Mouse (Mus musculus) gastrocnemius, postnatal 36 days (tissue): ENCODE data around the gene Smim10l1. TPM values are rescaled to one million over a fixed set of nuclear protein-coding genes. Genes with fewer than 3 reads are reported as not detected.

Experiments used
- DNase-seq, 2 experiments: peaks; one replicate each; pipeline ENCODE4 v3.0.0; 2022
- intact Hi-C: fragments of 180-260 bp; cut with DNase I; formaldehyde crosslinking; loops from one replicate; pipeline ENCODE4 v1.15.1; 2025
- long read RNA-seq, 2 experiments: library from polyadenylated mRNA; stranded (forward); transcript quantifications; one replicate each; pipeline ENCODE4 v2.0.0; 2021
- total RNA-seq, 2 experiments: library from RNA; stranded (reverse); gene quantifications; 2 replicates each; pipeline ENCODE4 v1.2.3; 2021

Smim10l1 gene
- total RNA-seq, result 100 to 1,000 TPM; 111 to 129 TPM
- long read RNA-seq, experiment 1, transcript Smim10l1-201 (1 exons, 2,842 nt), result major isoform, 198 of 205 reads
- long read RNA-seq, experiment 1, partial matches to known transcripts, result 0 of 205 reads
- long read RNA-seq, experiment 1, other reads (novel, unspliced or antisense), result 3 of 205 reads
- long read RNA-seq, experiment 2, transcript Smim10l1-201 (1 exons, 2,842 nt), result major isoform, 289 of 296 reads
- long read RNA-seq, experiment 2, partial matches to known transcripts, result 1 of 296 reads
- long read RNA-seq, experiment 2, other reads (novel, unspliced or antisense), result 3 of 296 reads

DNA sequence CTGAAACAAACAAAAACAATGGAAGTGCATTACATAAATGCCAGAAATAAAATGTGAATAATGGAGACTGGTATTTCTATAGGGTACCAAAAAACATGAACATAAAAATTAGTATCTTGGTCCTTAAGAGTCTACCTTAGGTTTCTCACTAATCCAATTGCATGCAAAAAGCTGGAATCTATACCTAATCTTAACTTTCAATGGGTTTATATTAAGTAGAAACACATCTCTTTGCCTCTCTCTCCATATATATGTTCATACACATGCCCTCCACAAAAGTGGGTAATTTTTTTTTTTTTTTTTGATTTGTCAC, at the start of gene Smim10l1:
Gene Smim10l1 (plus strand): TSS at position 301 of the 313 bp plus-strand sequence.
- intact Hi-C loops, result no loop called here

DNA sequence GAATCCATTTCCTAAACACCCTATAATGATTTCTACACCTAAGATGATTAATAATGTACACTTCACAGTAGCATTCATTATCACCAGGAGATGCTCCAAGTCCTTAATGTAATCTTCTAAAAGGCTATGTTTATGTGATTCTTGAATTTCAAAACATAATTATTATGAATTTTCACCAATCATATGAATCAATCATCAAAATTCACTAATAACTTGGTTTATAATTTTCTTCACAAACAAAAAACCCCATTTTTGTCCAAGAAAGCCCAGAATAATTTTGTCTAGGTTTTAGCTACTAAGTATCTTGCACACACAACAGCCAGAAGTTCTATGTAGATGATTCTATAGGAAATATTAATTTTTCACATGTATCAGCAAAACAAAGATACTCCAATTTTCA, 49.0 kb upstream of the Smim10l1 start, which contains the start of gene Tas2r140:
Gene Tas2r140 (minus strand): TSS at position 101 of the 400 bp plus-strand sequence.
- intact Hi-C loops, result no loop called here
- no peak for DNase-seq

More for the DNA sequence above, at the start of gene Smim10l1:
- DNase-seq, result no peak

DNA sequence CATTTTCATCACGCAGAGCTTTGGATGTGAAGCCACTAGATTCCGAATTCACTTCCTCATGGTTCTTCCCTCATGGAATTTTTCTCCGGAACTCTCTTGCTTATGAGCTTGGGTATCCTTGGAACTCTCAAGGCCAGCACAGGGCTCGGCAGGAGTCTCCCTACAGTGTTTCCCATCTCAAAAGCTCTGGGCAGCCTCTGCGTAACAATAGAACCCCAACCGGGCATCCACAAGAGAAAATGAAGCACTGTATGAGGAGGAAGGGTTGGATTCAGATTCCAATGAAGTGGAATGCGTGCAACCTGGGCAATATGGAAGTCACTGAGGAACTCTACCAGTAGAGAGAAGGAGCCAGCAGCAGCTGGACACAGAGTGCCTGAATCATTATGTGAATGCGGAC, 12.5 kb upstream of the Smim10l1 start:
- intact Hi-C loops, result no loop called here

DNA sequence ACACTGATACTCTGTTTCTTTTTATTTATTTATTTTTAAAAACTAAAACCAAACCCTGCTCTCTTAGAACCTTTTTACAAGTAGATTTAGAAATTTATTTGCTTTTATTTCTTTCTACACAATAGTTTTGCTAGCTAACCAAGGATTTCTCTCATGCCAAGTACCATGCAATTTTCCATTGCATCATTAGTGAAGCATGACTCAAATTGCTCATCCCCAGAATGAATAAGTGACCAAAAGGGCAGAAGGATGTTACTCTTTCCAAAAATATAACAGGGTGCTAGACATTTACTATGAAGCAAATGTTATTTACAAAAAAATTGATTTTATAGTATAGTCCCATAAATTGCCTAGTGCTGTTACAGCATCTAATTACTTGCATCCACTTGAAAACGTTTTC, 2.3 kb upstream of the Smim10l1 start:
- intact Hi-C loops, result no loop called here
- no peak for DNase-seq

More for the DNA sequence above, 12.5 kb upstream of the Smim10l1 start:
- no peak for DNase-seq

DNA sequence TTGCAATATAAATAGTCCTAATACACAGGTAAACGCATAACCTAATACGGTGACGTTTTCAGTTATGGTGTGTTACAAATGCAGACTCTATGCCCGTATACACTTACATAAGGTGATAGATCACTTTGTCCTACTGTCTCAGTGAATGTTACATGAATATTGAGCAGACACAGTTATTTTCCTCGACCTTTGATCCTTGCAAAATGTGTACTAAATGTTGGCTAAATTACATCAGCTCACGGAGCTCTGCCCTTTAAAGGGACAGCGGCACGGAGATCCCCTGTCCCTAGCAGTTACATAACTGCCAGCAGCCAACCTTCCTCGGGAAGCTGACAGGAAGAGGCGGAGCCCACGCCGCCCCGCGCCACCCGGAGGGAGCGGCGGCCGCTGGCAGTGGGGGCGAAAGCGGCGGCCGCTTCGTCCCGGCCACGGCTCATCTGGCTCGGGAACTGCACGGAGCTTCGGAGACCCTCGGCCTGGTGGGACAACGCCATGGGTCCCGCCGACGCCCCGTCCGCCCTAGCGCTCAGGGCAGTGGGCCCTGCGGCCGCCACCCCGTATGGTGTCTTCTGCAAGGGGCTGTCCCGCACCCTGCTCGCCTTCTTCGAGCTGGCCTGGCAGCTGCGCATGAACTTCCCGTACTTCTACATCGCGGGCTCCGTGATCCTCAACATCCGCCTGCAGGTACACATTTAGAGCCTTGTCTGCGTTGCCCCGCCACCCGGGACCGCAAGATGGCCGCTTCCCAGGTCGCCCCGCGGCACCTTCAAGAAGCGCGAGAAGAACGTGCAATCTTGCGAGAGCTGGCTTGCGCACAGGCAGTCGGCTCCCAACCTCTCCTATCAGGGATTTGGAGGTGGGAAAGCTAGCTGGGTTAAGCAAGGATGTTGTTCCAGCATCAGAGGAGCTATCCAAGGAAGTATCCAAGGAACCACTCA, 482 bp downstream of the Smim10l1 start:
- DNase-seq, result peak; percentile 87 to 89
- intact Hi-C loops, result no loop called here

Other genes with a start within 250 kb of the Smim10l1 start
- not detected for gene Tas2r116, start 249.5 kb upstream of the Smim10l1 start, total RNA-seq
- not detected for gene Tas2r110, start 236.9 kb upstream of the Smim10l1 start, total RNA-seq
- not detected for gene Tas2r113, start 211.9 kb upstream of the Smim10l1 start, total RNA-seq
- not detected for gene Tas2r125, start 195.3 kb upstream of the Smim10l1 start, total RNA-seq
- gene Tas2r129, start 153.8 kb upstream of the Smim10l1 start, total RNA-seq, result not detected
- not detected for gene Tas2r131, start 147.0 kb upstream of the Smim10l1 start, total RNA-seq
- not detected for gene Tas2r109, start 123.9 kb upstream of the Smim10l1 start, total RNA-seq
- not detected for gene Tas2r103, start 67.8 kb upstream of the Smim10l1 start, total RNA-seq
- not detected for gene Tas2r140, start 49.1 kb upstream of the Smim10l1 start, total RNA-seq
- gene 5530400C23Rik, start 187.3 kb downstream of the Smim10l1 start, total RNA-seq, result not detected